Mouse (Mus musculus) stomach, embryonic 16.5 days (tissue): Measurements from ENCODE around the gene Akain1. TPM values are rescaled to one million over a fixed set of nuclear protein-coding genes. Genes with fewer than 3 reads are reported as not detected.

Experiments
- ATAC-seq: fragments of 200-750 bp; cut with Nextera tagmentation; 2 replicates; pipeline ENCODE4 v1.8.0; 2017; ENCODE audit warnings: moderate number of reproducible peaks, moderate TSS enrichment; ENCODE audit not compliant: insufficient read depth, low FRiP score
- H3K27ac ChIP-seq: fragments of 300-500 bp; sonication (generic); 2 replicates; pipeline ENCODE4 v1.5.1; 2014; ENCODE audit warnings: low read length
- H3K27me3 ChIP-seq: fragments of 300-500 bp; sonication (generic); 2 replicates; pipeline ENCODE4 v1.6.1; 2014; ENCODE audit warnings: low read length, control low read depth, mixed read lengths; ENCODE audit not compliant: control insufficient read depth, insufficient read depth
- H3K36me3 ChIP-seq: fragments of 300-500 bp; sonication (generic); 2 replicates; pipeline ENCODE4 v1.6.1; 2014; ENCODE audit warnings: low read length; ENCODE audit not compliant: control insufficient read depth, insufficient read depth
- H3K4me1 ChIP-seq: fragments of 300-500 bp; sonication (generic); 2 replicates; pipeline ENCODE4 v1.6.1; 2014; ENCODE audit warnings: low read length, control low read depth, mixed read lengths; ENCODE audit not compliant: control insufficient read depth, insufficient read depth
- H3K4me2 ChIP-seq: fragments of 300-500 bp; sonication (generic); 2 replicates; pipeline ENCODE4 v1.6.1; 2014; ENCODE audit warnings: low read depth, low read length, mixed read lengths
- H3K4me3 ChIP-seq: fragments of 300-500 bp; sonication (generic); replicated peaks from 2 replicates; pipeline ENCODE4 v1.5.1; 2014; ENCODE audit warnings: mild to moderate bottlenecking, low read length
- H3K9ac ChIP-seq: fragments of 300-500 bp; sonication (generic); 2 replicates; pipeline ENCODE4 v1.6.1; 2014; ENCODE audit warnings: low read length
- H3K9me3 ChIP-seq: fragments of 300-500 bp; sonication (generic); replicated peaks from 2 replicates; pipeline ENCODE4 v1.6.1; 2016; ENCODE audit warnings: low read length, control low read depth; ENCODE audit not compliant: control insufficient read depth
- WGBS: fragments of 180-500 bp; shearing (Covaris S2); extraction: QIAGEN DNeasy Blood & Tissue Kit; methylation state at CpG from one replicate; pipeline ENCODE4 v1.1.7; 2014; 5-methylcytosine and 5-hydroxymethylcytosine counted together
- polyA plus RNA-seq: library from polyadenylated mRNA; unstranded; fragments of >200 nt; fragmentation: Nextera tagmentation; extraction: Ambion mirVana; gene quantifications from 2 replicates; pipeline ENCODE4 v1.2.1, GENCODE M21; 2015

Gene Akain1
- polyA plus RNA-seq, result not detected in 2 replicates

DNA sequence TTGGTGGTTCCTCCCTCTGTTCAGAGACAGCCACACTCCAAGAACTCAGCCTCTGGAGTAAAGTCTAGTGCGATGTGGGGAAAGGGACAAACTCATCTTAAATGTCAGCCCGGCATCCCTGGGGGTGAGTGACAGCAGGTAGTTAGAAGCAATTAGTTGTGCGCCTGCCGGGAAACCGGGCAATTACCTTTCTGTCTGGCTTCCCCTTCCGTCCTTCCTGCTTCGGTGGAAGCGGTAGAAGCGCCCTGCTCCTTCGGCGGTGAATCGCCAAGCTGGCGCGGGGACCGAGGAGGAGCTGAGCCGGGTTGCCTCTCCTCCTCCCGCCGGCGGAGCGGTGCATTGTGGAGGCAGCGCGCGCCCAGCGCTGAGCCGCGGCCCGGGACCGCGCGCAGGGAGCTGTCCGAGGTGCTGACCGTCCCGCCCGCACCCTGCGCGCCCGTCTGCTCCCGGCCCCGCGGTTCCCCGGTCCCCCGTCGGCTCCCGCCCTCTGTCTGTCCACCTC lies at the start of gene Akain1:
Gene Akain1 (plus strand): TSS at position 337 of the 502 bp plus-strand sequence.
- Histone ChIP-seq H3K27me3 (peaks cover 30% of the 10 kb centered on the region), H3K36me3 (no peaks in the 10 kb centered on the region), H3K4me1 (peaks cover 7% of the 10 kb centered on the region; the same call in 1 of the 2 replicates), H3K9ac (no peak within 1 kb of the TSS), H3K4me3 (peak within 1 kb of the TSS; percentile 35), H3K4me2 (peak within 1 kb of the TSS; percentile 52), H3K27ac (no peak within 1 kb of the TSS), H3K9me3 (no peaks in the 10 kb centered on the region)
- WGBS, result under 1% methylated on average over 44 of the region's 44 CpGs
- ATAC-seq, result peak; percentile 94

DNA sequence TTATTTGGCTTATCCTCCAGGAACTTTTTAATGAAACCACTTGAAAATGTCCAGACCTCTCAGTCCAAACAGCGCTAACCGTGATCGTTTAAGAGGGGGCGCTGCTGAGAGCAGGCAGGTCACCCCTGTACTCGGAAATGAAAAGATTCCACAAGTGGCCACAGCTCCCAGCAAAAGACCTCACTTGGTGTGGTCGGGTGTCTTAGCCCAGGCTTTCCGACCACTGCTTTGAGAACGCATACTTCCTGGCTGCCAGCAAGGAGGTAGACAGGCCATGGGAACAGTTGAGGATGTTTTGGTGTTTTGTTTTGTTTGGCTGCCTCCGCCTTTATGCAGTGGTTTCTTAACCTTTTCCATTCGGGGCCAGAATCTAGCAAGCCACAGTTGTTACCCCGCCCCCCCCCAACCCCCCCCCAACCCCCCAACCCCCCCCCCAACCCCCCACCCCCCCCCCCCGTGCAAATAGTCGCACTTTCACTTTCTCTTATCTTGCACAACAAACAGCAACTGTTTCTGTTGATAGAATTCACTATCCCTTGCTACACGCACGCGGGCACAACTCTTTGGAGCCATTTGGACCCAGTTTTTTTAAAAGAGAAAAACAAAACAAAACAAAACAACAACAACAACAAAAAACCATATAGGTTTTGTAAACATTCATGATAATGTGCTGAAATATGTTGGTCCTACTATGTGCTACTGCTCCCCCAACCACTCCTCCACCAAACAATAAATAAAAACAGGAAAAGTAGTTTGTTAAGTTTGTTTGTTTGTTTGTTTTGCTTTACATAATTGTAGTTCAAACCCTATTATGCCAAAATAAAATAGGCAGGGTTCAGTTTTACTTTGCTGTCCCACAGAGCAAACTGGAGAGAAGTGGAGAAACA lies 42.7 kb upstream of the Akain1 start:
- Histone ChIP-seq H3K4me2 (peak overlapping the region; percentile 39), H3K27ac (no peak overlapping the region), H3K4me1 (no peaks in the 10 kb centered on the region), H3K4me3 (peak overlapping the region; percentile 17; the same call in 1 of the 2 replicates), H3K9me3 (no peaks in the 10 kb centered on the region), H3K27me3 (no peaks in the 10 kb centered on the region), H3K9ac (no peak overlapping the region; the same call in 1 of the 2 replicates), H3K36me3 (no peaks in the 10 kb centered on the region)
- WGBS, result 37% methylated on average over 14 of the region's 16 CpGs
- ATAC-seq, result no peak

DNA sequence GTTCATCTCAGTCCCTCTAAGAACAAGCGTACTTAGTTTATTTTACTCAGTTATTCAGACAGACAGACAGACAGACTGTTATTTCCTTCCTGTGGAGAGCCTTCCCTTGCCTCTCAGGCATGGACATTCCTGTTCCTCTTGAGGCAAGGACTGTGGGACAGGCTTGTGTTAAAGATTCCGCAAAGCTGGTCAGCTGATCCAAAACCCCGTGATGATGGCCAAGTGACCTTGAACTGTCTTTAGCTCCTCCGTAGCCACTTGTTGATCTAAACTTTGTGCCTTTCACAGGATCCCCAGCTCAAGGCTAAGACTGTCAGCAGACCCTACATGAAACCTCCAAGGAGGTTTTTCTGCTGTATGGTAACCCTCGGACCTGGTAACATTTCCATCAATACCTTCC lies 42.0 kb upstream of the Akain1 start:
- Histone ChIP-seq H3K4me2 (no peak overlapping the region), H3K27me3 (no peaks in the 10 kb centered on the region), H3K9me3 (no peaks in the 10 kb centered on the region), H3K27ac (no peak overlapping the region), H3K4me1 (no peaks in the 10 kb centered on the region), H3K9ac (no peak overlapping the region), H3K4me3 (no peak overlapping the region), H3K36me3 (no peaks in the 10 kb centered on the region)
- 67% methylated on average over 5 of the region's 5 CpGs for WGBS
- no peak for ATAC-seq

DNA sequence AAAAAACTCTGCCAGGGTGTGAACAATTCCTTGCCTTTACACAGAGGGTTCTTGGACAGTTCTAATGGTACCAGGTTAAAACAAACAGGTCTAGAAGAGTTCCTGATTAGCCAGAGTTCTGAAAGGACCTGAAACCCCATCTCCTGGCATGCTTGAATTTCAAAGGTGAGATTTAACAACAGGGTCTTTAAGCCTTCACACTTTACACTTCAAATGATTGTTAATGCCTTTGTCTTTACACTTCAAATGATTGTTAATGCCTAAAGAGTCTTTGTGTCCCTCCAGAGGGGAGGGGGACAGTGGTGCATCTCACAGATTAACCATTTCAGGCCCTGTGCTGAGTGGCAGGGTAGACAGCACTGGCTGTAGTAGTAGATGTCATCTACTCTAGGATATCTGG lies 41.0 kb upstream of the Akain1 start:
- Histone ChIP-seq H3K9me3 (no peaks in the 10 kb centered on the region), H3K36me3 (no peaks in the 10 kb centered on the region), H3K27ac (no peak overlapping the region), H3K9ac (no peak overlapping the region), H3K27me3 (no peaks in the 10 kb centered on the region), H3K4me2 (no peak overlapping the region), H3K4me1 (no peaks in the 10 kb centered on the region), H3K4me3 (no peak overlapping the region)
- ATAC-seq, result no peak

DNA sequence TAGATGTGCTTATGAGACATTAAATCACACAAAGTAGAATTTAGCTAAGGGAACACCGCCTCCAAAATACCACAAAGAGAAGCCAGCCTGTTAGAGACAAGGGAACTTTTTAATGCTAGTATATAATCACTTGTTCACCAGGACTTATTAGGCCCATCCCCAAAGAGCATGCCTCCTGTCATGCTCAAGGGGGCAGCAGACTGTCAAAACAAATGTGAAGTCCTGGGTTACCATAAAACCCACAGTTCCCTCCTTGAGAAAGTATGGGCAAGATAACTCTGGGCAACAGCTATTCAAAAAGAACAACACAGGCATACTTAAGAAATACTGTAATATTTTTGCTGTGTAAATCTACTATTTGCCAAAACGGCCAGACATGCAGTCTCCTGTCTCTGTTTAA lies 38.0 kb upstream of the Akain1 start:
- no peak for ATAC-seq
- H3K9ac ChIP-seq, result no peak overlapping the region
- WGBS, result 76% methylated on average over 2 of the region's 2 CpGs
- no peaks in the 10 kb centered on the region for H3K4me1 ChIP-seq
- H3K9me3 ChIP-seq, result no peaks in the 10 kb centered on the region
- H3K27me3 ChIP-seq, result no peaks in the 10 kb centered on the region
- no peak overlapping the region for H3K27ac ChIP-seq
- H3K4me2 ChIP-seq, result no peak overlapping the region
- no peaks in the 10 kb centered on the region for H3K36me3 ChIP-seq
- no peak overlapping the region for H3K4me3 ChIP-seq

DNA sequence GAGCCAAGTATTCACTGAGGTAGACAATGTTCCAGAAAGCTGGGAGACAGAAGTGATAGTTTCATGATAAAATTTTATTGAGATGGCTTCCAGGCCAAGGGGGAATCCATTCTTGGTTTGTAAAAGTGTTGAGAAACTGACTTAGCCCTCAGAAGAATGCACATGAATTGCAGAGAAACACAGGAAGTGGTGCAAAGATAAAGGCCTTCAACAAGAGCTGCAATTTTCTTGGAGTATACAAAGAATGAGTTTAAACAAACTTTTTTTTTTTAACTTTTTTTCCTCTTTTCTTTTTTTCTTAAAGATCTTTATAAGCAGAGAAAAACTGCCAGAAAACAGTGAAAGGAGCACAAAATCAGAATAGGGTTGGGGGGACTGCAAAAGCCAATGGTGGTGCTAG lies 23.0 kb upstream of the Akain1 start:
- H3K36me3 ChIP-seq, result no peaks in the 10 kb centered on the region
- no peak for ATAC-seq
- no peak overlapping the region for H3K27ac ChIP-seq
- no peaks in the 10 kb centered on the region for H3K9me3 ChIP-seq
- no peaks in the 10 kb centered on the region for H3K27me3 ChIP-seq
- no peaks in the 10 kb centered on the region for H3K4me1 ChIP-seq
- H3K4me2 ChIP-seq, result peak overlapping the region; percentile 60
- H3K4me3 ChIP-seq, result peak overlapping the region; percentile 57
- H3K9ac ChIP-seq, result peak overlapping the region; percentile 77

DNA sequence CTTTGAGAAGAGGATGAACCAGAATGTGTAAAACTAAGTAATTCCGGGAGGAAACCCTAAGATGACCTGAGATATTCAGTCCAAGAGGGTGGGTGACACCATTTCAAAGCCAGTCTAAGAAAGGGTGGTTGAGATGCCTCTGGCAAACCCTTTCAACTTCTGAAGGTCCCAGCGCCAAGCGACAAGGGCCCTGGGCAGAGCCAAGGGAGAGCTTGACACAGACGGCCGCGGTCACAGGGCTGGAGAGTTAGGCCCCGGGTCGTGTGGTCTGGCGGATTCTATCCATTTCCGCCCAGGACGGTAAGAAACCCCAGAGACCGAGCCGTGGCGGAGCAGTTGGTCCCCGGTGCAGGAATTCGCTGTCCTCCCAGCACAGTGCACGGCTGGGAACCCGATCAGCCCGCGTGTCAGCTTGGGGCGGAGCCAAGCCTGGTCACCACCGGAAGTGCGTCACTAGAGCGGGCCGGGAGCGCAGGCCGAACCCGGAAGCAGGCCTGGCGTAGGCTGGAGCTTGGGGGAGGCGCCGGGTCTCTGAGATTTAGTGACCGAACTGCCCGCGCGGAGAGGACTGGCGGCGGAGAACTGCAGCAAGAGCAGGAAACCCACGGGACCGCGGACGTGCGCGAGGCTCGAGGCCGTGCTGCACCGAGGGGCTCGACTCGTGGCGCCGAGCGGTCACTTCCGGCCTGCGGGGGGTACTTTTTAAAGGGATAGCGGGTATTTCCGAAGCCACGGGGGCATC lies 22.0 kb upstream of the Akain1 start:
- Histone ChIP-seq H3K36me3 (no peaks in the 10 kb centered on the region), H3K4me2 (peak overlapping the region; percentile 76), H3K27me3 (no peaks in the 10 kb centered on the region), H3K9ac (peak overlapping the region; percentile 77), H3K27ac (peak overlapping the region; percentile 97), H3K4me1 (no peaks in the 10 kb centered on the region), H3K4me3 (peak overlapping the region; percentile 57), H3K9me3 (no peaks in the 10 kb centered on the region)
- peak; percentile 99 for ATAC-seq
- under 1% methylated on average over 56 of the region's 56 CpGs for WGBS

DNA sequence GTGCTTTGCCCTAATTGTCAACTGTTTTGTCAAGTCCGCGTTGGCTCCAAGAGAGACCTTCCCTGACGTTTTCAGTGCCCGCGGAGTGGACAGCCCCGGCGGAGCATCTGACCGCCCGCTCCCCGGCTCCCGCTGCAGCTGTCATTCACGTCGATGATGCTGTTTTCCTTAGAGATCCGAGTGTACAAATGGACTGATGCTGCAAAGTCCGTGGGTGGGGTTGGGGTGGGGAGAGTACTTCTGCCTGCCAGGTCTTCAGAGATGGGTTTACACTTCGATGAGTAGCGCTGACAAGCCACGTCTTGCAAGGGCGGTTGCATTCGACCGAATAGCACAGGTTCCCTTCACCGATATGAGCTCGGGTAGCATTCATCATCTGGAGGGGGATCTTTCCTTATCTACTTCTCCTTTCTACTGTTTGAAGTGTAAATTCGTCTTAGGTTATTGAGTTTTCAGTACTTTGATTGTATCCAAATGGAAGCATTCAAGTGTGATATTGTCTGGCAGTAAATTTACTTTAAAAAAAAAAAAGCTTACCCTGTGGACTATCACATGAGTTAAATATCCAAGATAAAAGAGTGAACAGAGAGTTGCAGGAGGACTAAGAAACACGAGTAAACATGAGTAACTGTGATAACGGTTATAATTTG lies 21.3 kb upstream of the Akain1 start:
- peak overlapping the region; percentile 97 for H3K27ac ChIP-seq
- no peaks in the 10 kb centered on the region for H3K36me3 ChIP-seq
- no peaks in the 10 kb centered on the region for H3K4me1 ChIP-seq
- peak overlapping the region; percentile 77 for H3K9ac ChIP-seq
- H3K27me3 ChIP-seq, result no peaks in the 10 kb centered on the region
- H3K4me3 ChIP-seq, result peak overlapping the region; percentile 57
- ATAC-seq, result peak; percentile 22; the same call in 1 of the 2 replicates
- 2% methylated on average over 26 of the region's 26 CpGs for WGBS
- H3K9me3 ChIP-seq, result no peaks in the 10 kb centered on the region
- H3K4me2 ChIP-seq, result peak overlapping the region; percentile 76
